Mouse (Mus musculus) liver, adult 2 months (tissue): ENCODE results near the gene Ppp6r3. TPM values are rescaled to one million over a fixed set of nuclear protein-coding genes. Genes with fewer than 3 reads are reported as not detected.
"Not testable (repeated sequence)": the region's sequence is repeated elsewhere in the genome, so short reads cannot be mapped to it uniquely, and the experiment has no call there.

ENCODE experiments used
- DNase-seq: peaks from one replicate; pipeline ENCODE4 v3.0.0-alpha.2; 2011; ENCODE audit warnings: low read depth, low spot score; ENCODE audit errors: extremely low read depth
- H3K27ac ChIP-seq: fragments of 200-500 bp; replicated peaks from 2 replicates; pipeline ENCODE4 v1.5.1; 2012; ENCODE audit warnings: low read depth, mild to moderate bottlenecking, control low read depth, inconsistent platforms, low read length; ENCODE audit not compliant: insufficient read depth
- H3K27me3 ChIP-seq: fragments of 200-500 bp; 2 replicates; pipeline ENCODE4 v1.6.1; 2012; ENCODE audit warnings: mild to moderate bottlenecking, moderate library complexity, low read length, inconsistent platforms; ENCODE audit not compliant: control insufficient read depth, insufficient read depth
- H3K36me3 ChIP-seq: fragments of 200-500 bp; 2 replicates; pipeline ENCODE4 v1.6.1; 2012; ENCODE audit warnings: low read length, inconsistent platforms; ENCODE audit not compliant: control insufficient read depth, insufficient read depth
- H3K4me1 ChIP-seq: fragments of 200-500 bp; 2 replicates; pipeline ENCODE4 v1.6.1; 2011; ENCODE audit warnings: low read length; ENCODE audit not compliant: control insufficient read depth, insufficient read depth
- H3K4me3 ChIP-seq: fragments of 200-500 bp; 2 replicates; pipeline ENCODE4 v1.5.1; 2011; ENCODE audit warnings: low read depth, mild to moderate bottlenecking, control low read depth, low read length, moderate library complexity; ENCODE audit not compliant: insufficient read depth
- H3K79me2 ChIP-seq: fragments of 200-500 bp; 2 replicates; pipeline ENCODE4 v1.6.1; 2012; ENCODE audit warnings: inconsistent platforms, mild to moderate bottlenecking, low read length, moderate library complexity; ENCODE audit not compliant: control insufficient read depth, insufficient read depth
- H3K9ac ChIP-seq: fragments of 200-500 bp; 2 replicates; pipeline ENCODE4 v1.6.1; 2012; ENCODE audit warnings: low read depth, mild to moderate bottlenecking, control low read depth, inconsistent platforms, low read length
- CTCF ChIP-seq: fragments of 200-500 bp; IDR thresholded peaks from 2 replicates; pipeline ENCODE4 v1.5.1; 2011; ENCODE audit warnings: low read depth, low read length, control low read depth
- POLR2A ChIP-seq: fragments of 200-500 bp; IDR thresholded peaks from 2 replicates; pipeline ENCODE4 v1.6.1; 2011; ENCODE audit warnings: low read length, control low read depth; ENCODE audit not compliant: insufficient read depth; ENCODE audit errors: extremely low read depth
- whole genome bisulfite sequencing: fragments of 180-500 bp; shearing (Covaris S2); methylation state at CpG from one replicate; pipeline ENCODE4 v1.1.7; 2018; 5-methylcytosine and 5-hydroxymethylcytosine counted together
- polyA plus RNA-seq: library from polyadenylated mRNA; depleted of rRNA; stranded (reverse); fragments of >200 nt; gene quantifications from 2 replicates; pipeline ENCODE4 v1.2.3, GENCODE M21; 2012
- total RNA-seq: library from RNA; depleted of rRNA; stranded (reverse); fragments of >200 nt; gene quantifications from 2 replicates; pipeline ENCODE4 v1.2.3, GENCODE M21; 2014

Ppp6r3 gene
- total and polyA plus RNA-seq, 2 experiments, result 27.7 to 63.7 TPM

GRCm38 (mm10) chr19:3540997-3541396 lies 34.6 kb downstream of the Ppp6r3 start:
- TF ChIP-seq CTCF, result no peak
- no peak for TF ChIP-seq POLR2A

GRCm38 (mm10) chr19:3540254-3540653 lies 35.3 kb downstream of the Ppp6r3 start:
- no peak overlapping the region for H3K9ac ChIP-seq
- H3K4me1 ChIP-seq, result peaks cover 18% of the 10 kb centered on the region
- H3K36me3 ChIP-seq, result peaks cover 14% of the 10 kb centered on the region
- no peaks in the 10 kb centered on the region for H3K27me3 ChIP-seq
- no peak for DNase-seq
- H3K79me2 ChIP-seq, result peaks cover 43% of the 10 kb centered on the region
- TF ChIP-seq CTCF, result no peak
- TF ChIP-seq POLR2A, result no peak
- WGBS, result 82% methylated on average over 2 of the region's 2 CpGs
- H3K4me3 ChIP-seq, result no peak overlapping the region
- H3K27ac ChIP-seq, result no peak overlapping the region; the same call in 1 of the 2 replicates

More at GRCm38 (mm10) chr19:3540997-3541396, 34.6 kb downstream of the Ppp6r3 start:
- peaks cover 14% of the 10 kb centered on the region for H3K36me3 ChIP-seq
- 95% methylated on average over 5 of the region's 5 CpGs for WGBS
- peaks cover 44% of the 10 kb centered on the region for H3K79me2 ChIP-seq
- H3K9ac ChIP-seq, result no peak overlapping the region
- peaks cover 21% of the 10 kb centered on the region for H3K4me1 ChIP-seq
- no peak for DNase-seq
- H3K27ac ChIP-seq, result no peak overlapping the region
- no peak overlapping the region for H3K4me3 ChIP-seq
- H3K27me3 ChIP-seq, result no peaks in the 10 kb centered on the region

GRCm38 (mm10) chr19:3539456-3539855 lies 36.1 kb downstream of the Ppp6r3 start:
- 36% methylated on average over 5 of the region's 5 CpGs for WGBS
- H3K4me1 ChIP-seq, result peaks cover 18% of the 10 kb centered on the region
- no peak overlapping the region for H3K27ac ChIP-seq
- H3K4me3 ChIP-seq, result no peak overlapping the region
- no peaks in the 10 kb centered on the region for H3K27me3 ChIP-seq
- peaks cover 42% of the 10 kb centered on the region for H3K79me2 ChIP-seq
- H3K9ac ChIP-seq, result no peak overlapping the region
- TF ChIP-seq POLR2A (no peak), CTCF (no peak)
- peaks cover 14% of the 10 kb centered on the region for H3K36me3 ChIP-seq
- DNase-seq, result peak; percentile 95

- DNase-seq, result no peak
- Histone ChIP-seq H3K4me3 (no peak overlapping the region), H3K36me3 (peaks cover 8% of the 10 kb centered on the region), H3K27me3 (no peaks in the 10 kb centered on the region), H3K4me1 (peaks cover 22% of the 10 kb centered on the region), H3K27ac (no peak overlapping the region), H3K79me2 (peaks cover 45% of the 10 kb centered on the region; the same call in 1 of the 2 replicates), H3K9ac (no peak overlapping the region)
- TF ChIP-seq CTCF (no peak), POLR2A (no peak)
- WGBS, result 83% methylated on average over 6 of the region's 6 CpGs
These were observed 37.9 kb downstream of the Ppp6r3 start for GRCm38 (mm10) chr19:3537658-3538057.

- no peak overlapping the region for H3K9ac ChIP-seq
- TF ChIP-seq CTCF, result no peak
- 85% methylated on average over 3 of the region's 3 CpGs for WGBS
- no peaks in the 10 kb centered on the region for H3K36me3 ChIP-seq
- no peak overlapping the region for H3K27ac ChIP-seq
- DNase-seq, result no peak
- peaks cover 53% of the 10 kb centered on the region; the same call in 1 of the 2 replicates for H3K79me2 ChIP-seq
- H3K4me3 ChIP-seq, result no peak overlapping the region
- peaks cover 16% of the 10 kb centered on the region for H3K4me1 ChIP-seq
- no peaks in the 10 kb centered on the region for H3K27me3 ChIP-seq
These were observed 40.6 kb downstream of the Ppp6r3 start for GRCm38 (mm10) chr19:3534945-3535344.

- 78% methylated on average over 12 of the region's 12 CpGs for WGBS
- 0 out of 2 replicates have a peak, but pooled peaks have one; percentile 16 for TF ChIP-seq CTCF
- H3K36me3 ChIP-seq, H3K9ac ChIP-seq, H3K4me3 ChIP-seq, H3K27me3 ChIP-seq: not testable (repeated sequence)
- peak; percentile 59 for DNase-seq
- Histone ChIP-seq H3K27ac (0 out of 2 replicates have a peak overlapping the region, but pooled peaks have one; percentile 12), H3K79me2 (peaks cover 53% of the 10 kb centered on the region; the same call in 1 of the 2 replicates), H3K4me1 (peaks cover 11% of the 10 kb centered on the region)
These were observed 42.1 kb downstream of the Ppp6r3 start for GRCm38 (mm10) chr19:3533266-3533966.
